Mouse (Mus musculus): ENCODE results near the gene Phc2.

GRCm38 (mm10) chr4:128768120-128768519 is 113.6 kb downstream of the Phc2 start:
- TF ChIP-seq MAFK (IDR thresholded peaks at IDR 0.05; ENCODE audit: insufficient read depth, low read depth, low read length) = no peak
- no peak for TF ChIP-seq ZC3H11A (IDR thresholded peaks at IDR 0.05; ENCODE audit: borderline replicate concordance, low read depth, low read length)
- TF ChIP-seq ZNF384 (IDR thresholded peaks at IDR 0.05; ENCODE audit: low read depth, low read length) = no peak

Measured in ES-E14 (cell line).